Mouse (Mus musculus): ENCODE measurements around the gene Myrip. TPM values are rescaled to one million over a fixed set of nuclear protein-coding genes. Genes with fewer than 3 reads are reported as not detected.
"Not testable (repeated sequence)": the region's sequence is repeated elsewhere in the genome, so short reads cannot be mapped to it uniquely, and the experiment has no call there.

Gene Myrip
- total RNA-seq, 1 experiment from 2014 or later = not detected

DNA sequence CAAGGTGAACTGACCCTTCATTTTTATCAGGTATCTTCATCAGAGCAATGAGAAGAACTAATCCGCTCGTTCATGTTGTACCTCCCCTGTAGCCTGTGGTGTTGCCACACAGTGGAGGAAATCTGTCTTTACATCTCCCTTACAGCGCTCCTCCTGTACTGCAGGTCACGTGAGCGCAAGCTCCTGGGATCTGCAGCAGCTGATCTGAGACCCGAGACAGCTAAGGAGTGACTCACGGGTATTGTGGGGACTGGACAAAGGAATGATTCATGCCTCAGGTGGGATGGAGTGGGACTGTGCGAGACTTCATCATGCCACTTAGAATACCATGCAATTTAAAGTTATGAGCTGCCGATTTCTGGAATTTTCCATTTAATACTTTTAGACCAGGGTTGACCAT, 17.8 kb downstream of the Myrip start:
- ATAC-seq (replicated peaks in 1 of 2; ENCODE audit: insufficient read depth in 1 of 2, low FRiP score in 2 of 2, low TSS enrichment in 1 of 2, low read depth in 1 of 2, poor library complexity in 2 of 2, severe bottlenecking in 2 of 2) = no peak

GRCm38 (mm10) chr9:120320573-120320972, 19.3 kb downstream of the Myrip start:
- ATAC-seq (replicated peaks in 1 of 2; ENCODE audit: insufficient read depth in 1 of 2, low FRiP score in 2 of 2, low TSS enrichment in 1 of 2, low read depth in 1 of 2, poor library complexity in 2 of 2, severe bottlenecking in 2 of 2) = no peak

GRCm38 (mm10) chr9:120322702-120323426, 21.6 kb downstream of the Myrip start:
- no peak for ATAC-seq (replicated peaks in 1 of 2; ENCODE audit: insufficient read depth in 1 of 2, low FRiP score in 2 of 2, low TSS enrichment in 1 of 2, low read depth in 1 of 2, poor library complexity in 2 of 2, severe bottlenecking in 2 of 2)

DNA sequence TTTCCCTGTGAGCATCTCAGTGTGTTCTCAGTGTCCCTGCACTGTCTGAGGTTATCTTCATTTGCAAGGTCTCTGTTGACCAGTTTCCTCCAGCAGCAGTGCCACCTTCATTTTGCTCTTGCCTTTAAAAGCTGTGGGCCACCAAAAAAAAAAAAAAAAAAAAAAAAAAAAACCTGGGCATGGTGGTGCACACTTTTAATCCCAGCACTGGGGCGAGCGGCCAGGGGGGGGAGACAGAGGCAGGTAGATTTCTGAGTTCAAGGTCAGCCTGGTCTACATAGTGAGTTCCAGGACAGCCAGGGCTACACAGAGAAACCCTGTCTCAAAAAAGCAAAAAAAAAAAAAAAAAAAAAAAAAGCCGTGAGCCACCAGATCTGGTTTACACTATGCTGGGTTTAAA, 29.7 kb downstream of the Myrip start:
- not testable (repeated sequence) for ATAC-seq (replicated peaks in 1 of 2; ENCODE audit: insufficient read depth in 1 of 2, low FRiP score in 2 of 2, low TSS enrichment in 1 of 2, low read depth in 1 of 2, poor library complexity in 2 of 2, severe bottlenecking in 2 of 2)

DNA sequence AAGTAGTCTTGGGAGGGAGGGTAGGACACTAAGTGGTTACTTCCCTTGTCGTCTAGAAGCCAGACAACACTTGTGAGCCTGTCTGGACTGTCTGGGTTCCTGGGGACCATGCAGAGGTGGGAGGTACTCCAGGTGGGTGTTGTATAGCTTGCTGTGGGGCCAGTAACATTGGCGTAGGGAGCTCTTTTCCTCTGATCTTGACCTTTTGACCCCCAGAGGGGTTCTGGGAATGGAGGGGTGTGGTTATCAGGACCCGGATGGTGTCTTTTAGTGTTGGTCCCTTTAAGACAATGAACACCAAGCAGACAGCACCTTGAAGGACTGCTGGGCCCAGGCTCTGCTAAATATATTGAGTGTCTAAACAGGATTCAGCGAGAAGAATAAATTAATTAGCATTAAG, 36.9 kb downstream of the Myrip start:
- ATAC-seq (replicated peaks in 1 of 2; ENCODE audit: insufficient read depth in 1 of 2, low FRiP score in 2 of 2, low TSS enrichment in 1 of 2, low read depth in 1 of 2, poor library complexity in 2 of 2, severe bottlenecking in 2 of 2) = no peak

DNA sequence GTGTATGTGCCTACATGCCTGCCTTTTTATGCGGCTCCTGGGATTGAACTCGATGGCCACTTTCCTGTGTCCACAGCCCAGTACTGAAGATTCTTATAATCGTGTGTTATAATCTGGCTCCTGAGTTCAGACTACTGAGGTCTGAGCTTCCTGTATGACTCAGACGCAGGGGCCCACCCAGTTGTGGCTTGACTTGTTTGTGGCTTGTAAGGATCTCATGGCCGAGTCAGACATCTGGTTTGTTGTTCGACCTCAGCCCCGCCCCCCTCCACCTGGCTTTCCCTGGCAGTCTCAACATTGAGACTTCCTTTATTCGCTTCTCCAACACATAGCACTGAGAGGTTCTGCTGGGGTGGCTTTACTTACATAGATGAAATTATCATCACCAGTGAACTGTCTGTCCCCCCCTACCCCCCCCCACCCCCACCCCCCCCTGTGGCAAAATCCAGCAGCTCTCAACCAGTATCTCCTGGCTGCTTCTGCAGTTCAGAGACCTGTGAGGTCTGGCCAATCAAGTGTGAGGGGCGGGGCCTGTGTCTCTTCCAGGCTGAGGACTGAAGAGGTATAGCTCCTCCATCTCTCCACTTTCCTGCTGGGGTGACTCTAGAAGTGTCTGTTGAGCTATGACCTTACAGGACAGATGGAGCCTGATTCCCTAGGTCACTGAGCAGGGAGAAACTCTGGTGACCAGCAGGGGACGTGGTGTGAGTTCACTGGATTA, 38.8 kb downstream of the Myrip start:
- ATAC-seq (replicated peaks in 1 of 2; ENCODE audit: insufficient read depth in 1 of 2, low FRiP score in 2 of 2, low TSS enrichment in 1 of 2, low read depth in 1 of 2, poor library complexity in 2 of 2, severe bottlenecking in 2 of 2) = peak; percentile 89 to 95

DNA sequence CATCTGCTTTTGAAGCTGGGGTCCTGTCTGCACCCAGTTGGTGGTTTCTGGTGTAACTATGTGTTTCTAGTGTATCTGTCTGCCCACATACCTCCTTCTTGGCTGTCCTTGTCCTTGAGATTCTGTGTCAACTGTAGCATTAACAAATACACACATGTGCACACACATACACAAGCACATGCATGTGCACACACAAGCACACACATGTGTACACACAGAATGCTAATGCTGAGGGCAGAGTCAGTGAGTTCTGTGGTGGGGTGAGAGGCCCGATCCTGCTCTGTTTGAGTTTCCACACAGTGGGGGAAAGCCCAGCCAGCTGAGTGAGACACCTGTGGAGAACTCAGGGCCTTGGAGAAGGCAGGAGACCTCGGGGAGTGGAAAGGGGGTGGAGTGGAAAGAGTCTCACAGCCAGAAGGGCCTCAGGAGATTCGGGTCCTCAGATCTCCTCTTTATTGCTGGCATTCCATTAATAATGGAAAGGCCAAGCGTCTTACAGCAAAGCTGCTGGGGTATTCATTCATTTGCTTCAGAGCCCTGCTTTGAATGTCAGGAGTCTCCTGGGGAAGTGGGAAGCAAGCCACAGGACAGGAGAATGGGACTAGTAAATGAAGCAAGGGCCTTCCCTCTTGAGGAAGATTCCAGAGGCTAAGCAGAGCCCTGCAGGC, 41.9 kb downstream of the Myrip start:
- ATAC-seq (replicated peaks in 1 of 2; ENCODE audit: insufficient read depth in 1 of 2, low FRiP score in 2 of 2, low TSS enrichment in 1 of 2, low read depth in 1 of 2, poor library complexity in 2 of 2, severe bottlenecking in 2 of 2) = no peak

- no peak for ATAC-seq (replicated peaks in 1 of 2; ENCODE audit: insufficient read depth in 1 of 2, low FRiP score in 2 of 2, low TSS enrichment in 1 of 2, low read depth in 1 of 2, poor library complexity in 2 of 2, severe bottlenecking in 2 of 2)
These were observed 44.4 kb downstream of the Myrip start for GRCm38 (mm10) chr9:120345651-120346151.

DNA sequence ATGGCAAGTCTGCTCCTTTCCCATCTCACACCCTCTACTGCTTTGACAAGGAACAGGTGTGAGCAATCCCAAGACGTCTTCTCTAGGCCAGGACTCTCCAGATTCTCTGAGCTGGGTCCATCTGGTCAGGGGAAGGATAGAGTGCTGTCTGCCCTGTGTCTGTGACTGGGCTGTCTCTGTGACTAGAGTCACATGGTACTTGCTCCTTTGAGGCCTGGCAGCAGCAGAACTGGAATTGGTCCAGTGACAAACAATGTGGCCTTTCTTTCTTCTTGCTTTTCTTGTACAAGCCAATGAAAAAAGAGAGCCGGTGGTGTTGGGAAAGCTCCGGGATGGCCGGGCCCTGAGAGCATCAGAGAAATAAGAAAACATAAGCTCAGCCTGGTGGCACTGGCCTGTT, 47.8 kb downstream of the Myrip start:
- no peak for ATAC-seq (replicated peaks in 1 of 2; ENCODE audit: insufficient read depth in 1 of 2, low FRiP score in 2 of 2, low TSS enrichment in 1 of 2, low read depth in 1 of 2, poor library complexity in 2 of 2, severe bottlenecking in 2 of 2)

DNA sequence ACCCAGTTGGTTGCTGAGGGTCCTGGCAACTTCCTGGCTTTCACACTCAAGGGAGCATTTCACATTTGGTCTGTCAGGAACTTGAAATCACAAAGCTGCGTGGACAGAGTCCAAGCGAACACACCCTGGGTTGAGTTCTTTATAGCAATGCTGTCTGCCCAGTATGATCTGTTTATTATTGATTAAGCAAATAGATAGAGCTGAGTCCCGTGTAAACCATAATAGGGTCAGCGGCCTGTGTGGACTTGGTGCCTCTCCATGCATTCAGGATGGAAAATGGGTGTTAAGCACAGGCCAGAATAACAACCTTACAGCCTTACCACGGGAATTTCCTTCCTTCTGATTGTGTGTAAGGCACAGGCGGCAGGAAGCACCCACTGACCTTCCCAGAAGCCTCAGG, 49.0 kb downstream of the Myrip start:
- no peak for ATAC-seq (replicated peaks in 1 of 2; ENCODE audit: insufficient read depth in 1 of 2, low FRiP score in 2 of 2, low TSS enrichment in 1 of 2, low read depth in 1 of 2, poor library complexity in 2 of 2, severe bottlenecking in 2 of 2)

DNA sequence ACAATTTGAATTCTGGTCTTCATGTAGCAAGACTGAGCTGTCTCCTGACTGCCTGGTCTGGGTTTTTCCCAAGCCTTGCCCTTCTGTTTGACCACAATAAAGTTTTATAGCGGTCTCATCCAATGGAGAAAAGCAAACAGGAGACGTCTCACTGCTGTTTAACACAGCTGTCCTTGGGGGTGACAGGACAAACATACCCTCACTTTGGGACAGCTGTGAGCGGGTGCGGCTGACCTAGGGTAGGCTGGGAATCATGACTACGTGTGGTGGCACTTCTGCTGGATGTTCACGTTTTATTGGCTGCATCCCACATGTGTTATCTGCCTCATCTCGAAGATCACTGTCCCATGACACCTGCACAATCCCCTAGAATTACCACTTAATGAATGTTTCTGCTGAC, 49.7 kb downstream of the Myrip start:
- ATAC-seq (replicated peaks in 1 of 2; ENCODE audit: insufficient read depth in 1 of 2, low FRiP score in 2 of 2, low TSS enrichment in 1 of 2, low read depth in 1 of 2, poor library complexity in 2 of 2, severe bottlenecking in 2 of 2) = no peak

DNA sequence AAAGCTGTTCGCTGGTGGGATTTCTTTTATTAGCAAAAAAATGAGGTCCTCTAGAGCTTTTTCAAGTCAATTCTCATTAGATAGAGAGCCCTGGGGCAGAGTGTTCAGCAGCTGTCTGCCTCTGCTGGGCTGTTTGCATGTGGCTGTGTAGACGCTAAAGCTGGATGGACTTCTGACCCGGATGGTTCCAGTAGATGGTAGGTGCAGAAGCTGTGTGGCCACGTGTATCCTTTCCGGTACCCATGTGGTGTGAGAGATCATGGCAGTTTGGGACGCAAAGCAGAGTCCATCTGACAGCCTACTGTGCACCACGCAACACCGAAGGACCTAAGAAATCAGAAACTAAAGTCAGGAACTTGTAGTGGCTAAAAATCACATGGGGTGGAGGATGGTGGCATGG, 50.2 kb downstream of the Myrip start:
- no peak for ATAC-seq (replicated peaks in 1 of 2; ENCODE audit: insufficient read depth in 1 of 2, low FRiP score in 2 of 2, low TSS enrichment in 1 of 2, low read depth in 1 of 2, poor library complexity in 2 of 2, severe bottlenecking in 2 of 2)

DNA sequence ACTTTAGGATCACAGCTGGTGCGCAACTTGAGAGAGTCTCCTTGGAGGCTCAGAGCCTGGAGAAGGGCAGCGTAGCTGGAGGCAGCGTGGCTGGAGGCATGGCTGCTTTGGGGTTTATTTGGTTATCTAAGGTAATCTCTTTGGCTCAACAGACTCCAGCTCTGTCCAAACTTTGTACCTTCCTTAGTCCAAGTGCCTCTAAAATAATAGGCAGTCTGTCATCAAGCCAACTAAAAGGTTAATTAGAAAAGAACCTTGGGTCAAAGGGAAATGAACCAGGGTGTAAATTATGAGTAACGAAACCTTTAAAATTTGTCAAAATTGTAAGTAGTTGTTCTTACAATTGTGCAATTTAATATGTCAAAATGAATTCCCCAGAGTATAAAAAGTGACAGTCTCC, 51.7 kb downstream of the Myrip start:
- no peak for ATAC-seq (replicated peaks in 1 of 2; ENCODE audit: insufficient read depth in 1 of 2, low FRiP score in 2 of 2, low TSS enrichment in 1 of 2, low read depth in 1 of 2, poor library complexity in 2 of 2, severe bottlenecking in 2 of 2)

DNA sequence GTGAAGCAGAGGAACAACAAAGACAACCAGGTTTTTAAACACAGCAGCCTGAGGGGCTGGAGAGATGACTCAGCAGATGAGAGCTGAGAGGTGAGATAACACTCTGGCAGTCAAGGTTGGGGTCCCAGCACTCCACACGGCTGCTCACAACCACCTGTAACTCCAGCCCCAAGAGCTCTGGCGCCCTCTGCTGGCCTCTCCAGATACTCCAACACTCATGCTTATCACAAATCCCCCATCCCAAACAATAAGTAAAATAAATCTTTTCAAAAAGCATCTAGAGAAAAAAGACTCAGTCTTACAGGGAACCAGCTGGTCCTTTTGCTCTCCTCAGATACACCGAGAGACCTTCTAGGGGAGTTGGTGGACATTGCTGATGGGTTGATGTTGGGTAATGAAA, 52.7 kb downstream of the Myrip start:
- no peak for ATAC-seq (replicated peaks in 1 of 2; ENCODE audit: insufficient read depth in 1 of 2, low FRiP score in 2 of 2, low TSS enrichment in 1 of 2, low read depth in 1 of 2, poor library complexity in 2 of 2, severe bottlenecking in 2 of 2)

DNA sequence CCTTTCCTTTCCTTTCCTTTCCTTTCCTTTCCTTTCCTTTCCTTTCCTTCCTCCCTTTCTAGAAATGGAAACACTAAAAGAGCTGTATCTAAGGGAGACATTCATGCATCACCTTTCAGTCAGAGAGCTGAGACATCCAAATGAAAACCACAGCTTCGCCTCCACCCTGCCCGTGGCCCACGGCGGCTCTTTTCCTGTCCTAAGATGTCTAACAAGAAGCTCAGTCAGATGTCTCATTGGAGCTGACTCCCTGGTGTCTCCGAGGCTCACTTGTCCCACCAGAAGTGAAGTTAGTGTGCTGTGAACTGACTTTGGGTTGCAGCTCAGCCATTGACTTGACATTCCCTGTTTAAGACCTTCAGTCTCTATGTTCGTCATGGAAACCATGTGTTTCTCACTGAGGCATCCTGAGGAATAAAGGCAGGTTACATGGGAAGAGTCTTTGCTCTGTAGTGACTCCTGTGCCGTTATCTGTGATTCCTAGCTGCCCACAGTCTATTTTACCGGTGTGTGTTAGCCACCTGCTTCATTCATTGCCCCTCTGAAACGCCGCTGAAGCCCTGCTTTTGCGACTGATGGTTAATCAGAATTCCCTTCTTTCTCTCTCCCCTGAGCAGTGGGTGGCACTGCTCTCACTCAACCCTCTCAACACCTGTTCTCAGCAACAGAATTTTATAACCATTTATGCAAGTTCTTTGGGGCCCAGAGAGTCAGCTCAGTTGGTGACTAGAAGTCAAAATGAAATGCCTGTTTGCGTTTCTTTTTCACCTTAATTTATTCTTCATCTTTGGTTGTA, 53.4 kb downstream of the Myrip start:
- ATAC-seq (replicated peaks in 1 of 2; ENCODE audit: insufficient read depth in 1 of 2, low FRiP score in 2 of 2, low TSS enrichment in 1 of 2, low read depth in 1 of 2, poor library complexity in 2 of 2, severe bottlenecking in 2 of 2) = no peak

DNA sequence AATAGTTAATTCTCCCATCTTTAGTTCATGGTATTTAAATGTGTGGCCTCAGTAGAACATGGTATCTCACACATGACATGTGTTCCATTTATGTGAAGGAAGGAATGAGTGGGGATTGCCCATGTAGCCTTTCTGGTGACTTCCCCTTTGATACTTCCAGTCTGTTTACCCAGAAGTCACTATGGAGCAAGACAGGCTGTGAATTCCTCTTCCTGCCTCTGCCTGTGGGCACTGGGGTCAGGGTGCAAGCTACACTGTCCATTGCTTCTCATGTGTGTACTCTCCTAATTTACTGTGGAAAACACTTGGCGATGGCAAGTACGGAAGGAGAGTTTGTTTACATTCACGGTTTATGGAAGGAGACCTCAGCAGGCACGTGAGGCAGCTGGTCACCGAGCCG, 55.2 kb downstream of the Myrip start:
- no peak for ATAC-seq (replicated peaks in 1 of 2; ENCODE audit: insufficient read depth in 1 of 2, low FRiP score in 2 of 2, low TSS enrichment in 1 of 2, low read depth in 1 of 2, poor library complexity in 2 of 2, severe bottlenecking in 2 of 2)

DNA sequence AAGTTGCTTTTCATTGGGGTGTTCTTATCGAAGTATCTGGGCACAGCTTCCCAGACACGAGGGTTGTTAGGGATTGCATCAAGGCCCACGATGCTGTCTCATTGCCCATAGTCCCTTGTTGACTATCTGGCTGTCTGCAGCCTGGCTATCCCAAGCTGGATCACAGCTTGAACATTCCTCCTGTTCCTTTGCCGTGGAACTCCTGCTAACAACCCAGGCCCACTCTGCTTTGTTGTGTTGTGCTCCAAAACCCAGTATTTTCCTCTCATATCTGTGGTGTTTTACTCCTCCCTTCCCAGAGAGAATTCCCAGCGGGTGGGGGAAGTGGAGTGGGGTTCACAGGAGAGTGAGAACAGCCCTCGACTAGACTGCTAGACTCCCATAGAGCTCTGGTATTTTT, 56.7 kb downstream of the Myrip start:
- ATAC-seq (replicated peaks in 1 of 2; ENCODE audit: insufficient read depth in 1 of 2, low FRiP score in 2 of 2, low TSS enrichment in 1 of 2, low read depth in 1 of 2, poor library complexity in 2 of 2, severe bottlenecking in 2 of 2) = no peak

All from hematopoietic stem cell, adult 5-6 weeks (primary cell).